Mouse (Mus musculus) CH12.LX (cell line): ENCODE data around the gene Dlg5. TPM values are rescaled to one million over a fixed set of nuclear protein-coding genes. Genes with fewer than 3 reads are reported as not detected.

Source experiments
- DNase-seq: peaks from one replicate; pipeline ENCODE4 v3.0.0-alpha.2; 2013; ENCODE audit errors: extremely low read depth
- H3K27ac ChIP-seq: 2 replicates; pipeline ENCODE4 v1.5.1; 2012; ENCODE audit warnings: low read depth, mild to moderate bottlenecking, control low read depth, moderate library complexity; ENCODE audit not compliant: insufficient read depth
- H3K27me3 ChIP-seq: replicated peaks from 2 replicates; pipeline ENCODE3; 2012; ENCODE audit warnings: inconsistent platforms
- H3K36me3 ChIP-seq, 2 experiments: replicated peaks in 1 of 2; 2 replicates each; pipeline versions ENCODE3 to v1.6.1; 2012; ENCODE audit warnings: inconsistent platforms in 1 of 2, low read length in 1 of 2, mild to moderate bottlenecking in 1 of 2, mixed read lengths in 1 of 2, moderate library complexity in 1 of 2; ENCODE audit not compliant: control insufficient read depth in 1 of 2, insufficient read depth in 1 of 2
- H3K4me1 ChIP-seq, 2 experiments: 2 replicates each; pipeline ENCODE4 v1.6.1; 2012; ENCODE audit warnings: inconsistent platforms in 1 of 2, moderate library complexity in 1 of 2; ENCODE audit not compliant: insufficient read depth in 2 of 2, control insufficient read depth in 1 of 2
- H3K4me2 ChIP-seq: 2 replicates; pipeline ENCODE4 v1.6.1; 2012; ENCODE audit warnings: low read depth, mild to moderate bottlenecking, control low read depth; ENCODE audit not compliant: poor library complexity, insufficient read depth, severe bottlenecking
- H3K4me3 ChIP-seq, 3 experiments: fragments of 150-350 bp in 1 of 3; sonication (generic) in 1 of 3; replicated peaks in 1 of 3; 2 replicates each; pipeline versions ENCODE3 to v1.5.1; 2011 to 2012; ENCODE audit warnings: low read depth in 2 of 3, low read length in 2 of 3, mild to moderate bottlenecking in 2 of 3, moderate library complexity in 2 of 3, control low read depth in 1 of 3, improper control_type of control experiment in 1 of 3, inconsistent platforms in 1 of 3, mixed read lengths in 1 of 3; ENCODE audit not compliant: poor library complexity in 1 of 3
- H3K79me2 ChIP-seq: replicated peaks from 2 replicates; pipeline ENCODE4 v1.6.1; 2012; ENCODE audit warnings: mild to moderate bottlenecking, moderate library complexity; ENCODE audit not compliant: control insufficient read depth, poor library complexity, insufficient read depth, severe bottlenecking; ENCODE audit errors: extremely low read depth
- H3K9ac ChIP-seq: 2 replicates; pipeline ENCODE4 v1.6.1; 2012; ENCODE audit warnings: low read depth, mild to moderate bottlenecking, control low read depth, moderate library complexity; ENCODE audit not compliant: insufficient read depth
- H3K9me3 ChIP-seq: replicated peaks from 2 replicates; pipeline ENCODE3; 2012; ENCODE audit warnings: low read length, inconsistent platforms, mixed read lengths
- CTCF ChIP-seq, 2 experiments: IDR thresholded peaks in 1 of 2; conservative IDR thresholded peaks in 1 of 2; 2 replicates each; pipeline ENCODE4 v1.5.1; 2011 to 2012; ENCODE audit warnings: low read depth in 2 of 2, low read length in 2 of 2, improper control_type of control experiment in 1 of 2, inconsistent platforms in 1 of 2, mild to moderate bottlenecking in 1 of 2, moderate library complexity in 1 of 2
- ELF1 ChIP-seq: IDR thresholded peaks from 2 replicates; pipeline ENCODE4 v1.6.1; 2014; ENCODE audit warnings: low read depth, mild to moderate bottlenecking, inconsistent platforms, low read length, improper control_type of control experiment
- ETS1 ChIP-seq: conservative IDR thresholded peaks from 2 replicates; pipeline ENCODE4 v1.6.1; 2012; ENCODE audit warnings: low read depth, mild to moderate bottlenecking, inconsistent platforms, low read length, improper control_type of control experiment, moderate library complexity
- GABPA ChIP-seq: IDR thresholded peaks from 2 replicates; pipeline ENCODE4 v1.6.1; 2012; ENCODE audit warnings: low read depth, low read length, improper control_type of control experiment, inconsistent platforms; ENCODE audit not compliant: insufficient replicate concordance
- HCFC1 ChIP-seq: IDR thresholded peaks from 2 replicates; pipeline ENCODE4 v1.6.1; 2012; ENCODE audit warnings: low read depth, mild to moderate bottlenecking, inconsistent platforms, low read length, improper control_type of control experiment
- IRF4 ChIP-seq: IDR thresholded peaks from 2 replicates; pipeline ENCODE4 v1.6.1; 2014; ENCODE audit warnings: low read depth, mild to moderate bottlenecking, inconsistent platforms, low read length, improper control_type of control experiment
- KAT2A ChIP-seq: IDR thresholded peaks from 2 replicates; pipeline ENCODE4 v1.6.1; 2012; ENCODE audit warnings: low read length, improper control_type of control experiment, inconsistent platforms; ENCODE audit not compliant: insufficient replicate concordance
- MAZ ChIP-seq: IDR thresholded peaks from 2 replicates; pipeline ENCODE4 v1.6.1; 2012; ENCODE audit warnings: low read depth, mild to moderate bottlenecking, inconsistent platforms, low read length, improper control_type of control experiment, moderate library complexity
- MEF2A ChIP-seq: IDR thresholded peaks from 2 replicates; pipeline ENCODE4 v1.6.1; 2014; ENCODE audit warnings: low read depth, mild to moderate bottlenecking, inconsistent platforms, low read length, improper control_type of control experiment, borderline replicate concordance
- MXI1 ChIP-seq: IDR thresholded peaks from 2 replicates; pipeline ENCODE4 v1.6.1; 2011; ENCODE audit warnings: mild to moderate bottlenecking, low read depth, low read length, improper control_type of control experiment
- MYC ChIP-seq: IDR thresholded peaks from 2 replicates; pipeline ENCODE4 v1.6.1; 2011; ENCODE audit warnings: low read depth, mild to moderate bottlenecking, improper control_type of control experiment, low read length
- NRF1 ChIP-seq: IDR thresholded peaks from 2 replicates; pipeline ENCODE4 v1.6.1; 2014; ENCODE audit warnings: low read depth, mild to moderate bottlenecking, inconsistent platforms, low read length, improper control_type of control experiment, moderate library complexity
- PAX5 ChIP-seq: IDR thresholded peaks from 2 replicates; pipeline ENCODE4 v1.6.1; 2012; ENCODE audit warnings: low read length, inconsistent platforms, mixed read lengths
- POLR2A ChIP-seq: IDR thresholded peaks from 2 replicates; pipeline ENCODE4 v1.6.1; 2011; ENCODE audit warnings: low read depth, mild to moderate bottlenecking, improper control_type of control experiment, low read length
- POLR2AphosphoS2 ChIP-seq: IDR thresholded peaks from 2 replicates; pipeline ENCODE4 v1.6.1; 2011; ENCODE audit warnings: low read depth, low read length, improper control_type of control experiment
- RAD21 ChIP-seq: IDR thresholded peaks from 2 replicates; pipeline ENCODE4 v1.6.1; 2011; ENCODE audit warnings: low read depth, mild to moderate bottlenecking, low read length, improper control_type of control experiment, moderate library complexity
- RCOR1 ChIP-seq: conservative IDR thresholded peaks from 2 replicates; pipeline ENCODE4 v1.6.1; 2012; ENCODE audit warnings: low read depth, mild to moderate bottlenecking, inconsistent platforms, low read length, improper control_type of control experiment
- SMC3 ChIP-seq: IDR thresholded peaks from 2 replicates; pipeline ENCODE4 v1.6.1; 2011; ENCODE audit warnings: low read depth, low read length, improper control_type of control experiment
- USF2 ChIP-seq: conservative IDR thresholded peaks from 2 replicates; pipeline ENCODE4 v1.6.1; 2011; ENCODE audit warnings: low read depth, low read length, improper control_type of control experiment
- ZKSCAN1 ChIP-seq: IDR thresholded peaks from 2 replicates; pipeline ENCODE4 v1.6.1; 2012; ENCODE audit warnings: low read depth, inconsistent platforms, low read length, improper control_type of control experiment, borderline replicate concordance
- ZMIZ1 ChIP-seq: IDR thresholded peaks from 2 replicates; pipeline ENCODE4 v1.6.1; 2012; ENCODE audit warnings: low read depth, mild to moderate bottlenecking, inconsistent platforms, low read length, improper control_type of control experiment
- dilution Hi-C: fragments of 300-500 bp; cut with MboI; formaldehyde crosslinking; loops from 2 replicates; pipeline ENCODE4 v1.14.3; 2020; ENCODE audit warnings: low sequenced_read_pairs; ENCODE audit not compliant: extremely low pct_unique_long_range_greater_than_20kb, extremely low pct_ligation_motif_present
- in situ Hi-C: fragments of 300-500 bp; cut with MboI; formaldehyde crosslinking; loops from 3 replicates; pipeline ENCODE4 v1.14.3; 2019; ENCODE audit warnings: low sequenced_read_pairs, low pct_ligation_motif_present, low pct_unique_long_range_greater_than_20kb, mixed read lengths
- polyA plus RNA-seq: library from polyadenylated mRNA; unstranded; fragments of >175 nt; gene quantifications from 2 replicates; pipeline ENCODE4 v1.2.1, GENCODE M21; 2012; ENCODE audit warnings: low read depth; ENCODE audit not compliant: insufficient read length
- total RNA-seq, 2 experiments: library from RNA; depleted of rRNA; stranded (reverse); fragments of 300-350 nt in 1 of 2; fragments of >200 nt in 1 of 2; gene quantifications; 2 replicates each; pipeline ENCODE4 v1.2.3; 2012 to 2014

Gene Dlg5
- total and polyA plus RNA-seq, 3 experiments, result 0.07 to 0.76 TPM; not detected in 1

GRCm38 (mm10) chr14:24106734-24107133 is 139.0 kb downstream of the Dlg5 start:
- dilution Hi-C loops, result no loop called here
- no peak overlapping the region for H3K4me2 ChIP-seq
- H3K9me3 ChIP-seq, result peaks cover 51% of the 10 kb centered on the region
- H3K4me1 ChIP-seq, result no peaks in the 10 kb centered on the region
- no peaks in the 10 kb centered on the region for H3K79me2 ChIP-seq
- in situ Hi-C loops, result no loop called here
- H3K4me3 ChIP-seq, result no peak overlapping the region
- H3K27me3 ChIP-seq, result no peaks in the 10 kb centered on the region
- no peak overlapping the region for H3K9ac ChIP-seq
- TF ChIP-seq NRF1, result no peak
- no peak for TF ChIP-seq POLR2AphosphoS2
- no peak for TF ChIP-seq CTCF (conservative IDR thresholded peaks at IDR 0.05 in 1 of 2, IDR thresholded peaks at IDR 0.05 in 1 of 2; ENCODE audit: low read depth in 2 of 2, low read length in 2 of 2)
- TF ChIP-seq ELF1, result no peak
- TF ChIP-seq MEF2A, result no peak
- no peak for TF ChIP-seq SMC3
- no peak for TF ChIP-seq ZMIZ1
- TF ChIP-seq HCFC1, result no peak
- TF ChIP-seq PAX5, result no peak
- TF ChIP-seq MXI1, result no peak
- no peak for TF ChIP-seq IRF4
- no peak for TF ChIP-seq POLR2A
- no peak for TF ChIP-seq MAZ
- no peak for TF ChIP-seq MYC
- TF ChIP-seq KAT2A, result no peak
- TF ChIP-seq RAD21, result no peak
- no peak for DNase-seq
- no peaks in the 10 kb centered on the region for H3K36me3 ChIP-seq
- no peak overlapping the region for H3K27ac ChIP-seq

- Histone ChIP-seq H3K27me3 (no peaks in the 10 kb centered on the region), H3K27ac (no peak overlapping the region), H3K36me3 (no peaks in the 10 kb centered on the region), H3K4me1 (no peaks in the 10 kb centered on the region), H3K4me3 (no peak overlapping the region), H3K9ac (no peak overlapping the region), H3K4me2 (no peak overlapping the region), H3K9me3 (peaks cover 27% of the 10 kb centered on the region), H3K79me2 (no peaks in the 10 kb centered on the region)
- no peak for TF ChIP-seq MEF2A
- no peak for TF ChIP-seq RCOR1
- no peak for TF ChIP-seq PAX5
- TF ChIP-seq USF2, result no peak
- TF ChIP-seq ELF1, result no peak
- TF ChIP-seq ZKSCAN1, result no peak
- no peak for TF ChIP-seq GABPA
- no peak for TF ChIP-seq ETS1
- TF ChIP-seq POLR2A, result no peak
- dilution Hi-C loops (no loop called here), in situ Hi-C loops (no loop called here)
- no peak for DNase-seq
Observed at GRCm38 (mm10) chr14:24098828-24099227, 146.9 kb downstream of the Dlg5 start.
